Mouse (Mus musculus): ENCODE measurements around the gene Skiv2l.

DNA sequence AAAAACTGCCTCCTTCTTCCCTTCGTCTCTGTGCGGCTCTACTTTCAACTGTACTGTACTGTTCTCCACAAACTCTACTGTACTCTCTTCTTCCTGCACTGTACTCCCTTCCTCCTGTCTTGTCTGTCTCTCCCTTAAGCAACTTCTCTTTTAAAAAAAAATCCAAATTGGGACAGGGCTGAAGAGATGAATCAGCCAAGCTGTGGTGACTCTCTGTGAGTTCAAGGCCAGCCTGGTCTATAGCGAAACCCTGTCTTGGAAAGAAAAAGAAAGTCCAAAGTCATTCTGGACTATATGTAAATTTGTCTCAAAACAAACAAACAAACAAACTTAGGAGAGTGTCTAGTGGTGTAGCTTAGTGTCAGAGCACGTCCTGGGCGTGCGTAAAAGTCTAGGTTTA is 24.3 kb upstream of the Skiv2l start:
- TF ChIP-seq ZNF384 (IDR thresholded peaks at IDR 0.05; ENCODE audit: low read depth, low read length): no peak
- TF ChIP-seq MAFK (IDR thresholded peaks at IDR 0.05; ENCODE audit: insufficient read depth, low read depth, low read length): no peak
- TF ChIP-seq ZC3H11A (IDR thresholded peaks at IDR 0.05; ENCODE audit: borderline replicate concordance, low read depth, low read length): no peak

Data from ES-E14 (cell line).